In genomic region chrX:85343517-85343916, GRCm38 (mm10) we compare ENCODE assay signal across 9 mouse cellular contexts.
A peak's percentile ranks its signal among the peaks of the same experiment; 100 is the strongest.
DNase-seq lines count a peak whose midpoint lies in the region; ATAC-seq and TF ChIP-seq lines count a peak whose summit lies in the region.
"Had no signal": no experiment of that assay in that cellular context is flagged by ENCODE, and none has a peak within 500 bp of the region (broad histone marks: within the 10 kb centered on the region; RNA-seq: fewer than 3 reads in every experiment).

No protein-coding gene starts in this region.

- no peak overlapping the region for H3K27ac ChIP-seq in stomach, embryonic 14.5 days (ENCODE audit: low read length)
- no peak overlapping the region for H3K27ac ChIP-seq in stomach, postnatal 0 days (replicated peaks)
- H3K27ac ChIP-seq in kidney, embryonic 16.5 days (ENCODE audit: low read length) = no peak overlapping the region
- no peak overlapping the region for H3K27ac ChIP-seq in intestine, embryonic 15.5 days

- no peak for TF ChIP-seq EP300 in stomach, postnatal 0 days (optimal IDR thresholded peaks at IDR 0.05)

- H3K36me3 ChIP-seq in stomach, embryonic 14.5 days (ENCODE audit: control insufficient read depth, insufficient read depth, low read length) = no peaks in the 10 kb centered on the region
- no peaks in the 10 kb centered on the region for H3K36me3 ChIP-seq in stomach, postnatal 0 days (ENCODE audit: control insufficient read depth, insufficient read depth, low read length)
- H3K36me3 ChIP-seq in kidney, embryonic 16.5 days (ENCODE audit: insufficient read depth, low read length) = no peaks in the 10 kb centered on the region
- H3K36me3 ChIP-seq in intestine, embryonic 15.5 days = no peaks in the 10 kb centered on the region

- TF ChIP-seq CTCF in stomach, postnatal 0 days (IDR thresholded peaks at IDR 0.05; ENCODE audit: low read depth) = no peak

- WGBS in stomach, embryonic 14.5 days = 42% methylated on average over 3 of the region's 3 CpGs
- WGBS in stomach, postnatal 0 days = 38% methylated on average over 3 of the region's 3 CpGs
- WGBS in kidney, embryonic 16.5 days = 36% methylated on average over 3 of the region's 3 CpGs
- 50% methylated on average over 3 of the region's 3 CpGs for WGBS in intestine, embryonic 15.5 days

- H3K4me3 ChIP-seq in stomach, embryonic 14.5 days (ENCODE audit: low read depth, low read length) = no peak overlapping the region
- H3K4me3 ChIP-seq in stomach, postnatal 0 days (ENCODE audit: low read depth, low read length) = no peak overlapping the region
- no peak overlapping the region for H3K4me3 ChIP-seq in kidney, embryonic 16.5 days (ENCODE audit: low read length)
- H3K4me3 ChIP-seq in intestine, embryonic 15.5 days (replicated peaks) = no peak overlapping the region

- H3K9ac ChIP-seq in stomach, embryonic 14.5 days (replicated peaks; ENCODE audit: low read depth, low read length) = no peak overlapping the region
- no peak overlapping the region for H3K9ac ChIP-seq in stomach, postnatal 0 days (ENCODE audit: low read length)
- H3K9ac ChIP-seq in kidney, embryonic 16.5 days (replicated peaks; ENCODE audit: low read length) = no peak overlapping the region
- no peak overlapping the region for H3K9ac ChIP-seq in intestine, embryonic 15.5 days

- ATAC-seq in stomach, embryonic 14.5 days (ENCODE audit: insufficient number of reproducible peaks, insufficient read depth, low FRiP score, low read depth) = peak; percentile 33; the same call in 1 of the 2 replicates
- ATAC-seq in stomach, postnatal 0 days (ENCODE audit: low FRiP score, low TSS enrichment) = no peak
- peak; percentile 31; the same call in 1 of the 2 replicates for ATAC-seq in kidney, embryonic 16.5 days (ENCODE audit: low FRiP score, low TSS enrichment)
- no peak for ATAC-seq in intestine, embryonic 15.5 days
- ATAC-seq: Patski had no signal

- H3K9me3 ChIP-seq in stomach, embryonic 14.5 days (ENCODE audit: control insufficient read depth, low read depth, low read length) = no peaks in the 10 kb centered on the region
- no peaks in the 10 kb centered on the region for H3K9me3 ChIP-seq in stomach, postnatal 0 days (ENCODE audit: control insufficient read depth, low read length)
- H3K9me3 ChIP-seq in kidney, embryonic 16.5 days (ENCODE audit: low read length) = no peaks in the 10 kb centered on the region
- H3K9me3 ChIP-seq in intestine, embryonic 15.5 days = no peaks in the 10 kb centered on the region

- DNase-seq in stomach, postnatal 0 days (ENCODE audit: low spot score) = no peak
- DNase-seq in forelimb bud, embryonic 11.5 days (ENCODE audit: low read depth, low spot score) = peak; percentile 85
- DNase-seq in retina, embryonic 14.5 days (ENCODE audit: low spot score) = peak; percentile 61
- no peak for DNase-seq in left cerebral cortex, adult 9 months (ENCODE audit: low spot score in 2 of 2)
- DNase-seq in layer of hippocampus, adult 9-11 months = no peak

- H3K4me1 ChIP-seq in stomach, embryonic 14.5 days (ENCODE audit: control insufficient read depth, insufficient read depth, low read length) = no peaks in the 10 kb centered on the region
- no peaks in the 10 kb centered on the region for H3K4me1 ChIP-seq in stomach, postnatal 0 days (replicated peaks; ENCODE audit: control insufficient read depth, insufficient read depth)
- no peaks in the 10 kb centered on the region for H3K4me1 ChIP-seq in kidney, embryonic 16.5 days (ENCODE audit: insufficient read depth, low read length)
- H3K4me1 ChIP-seq in intestine, embryonic 15.5 days (replicated peaks) = no peaks in the 10 kb centered on the region

- H3K27me3 ChIP-seq in stomach, embryonic 14.5 days (ENCODE audit: control insufficient read depth, insufficient read depth, low read length) = no peaks in the 10 kb centered on the region
- H3K27me3 ChIP-seq in stomach, postnatal 0 days (ENCODE audit: control insufficient read depth, insufficient read depth, low read length) = no peaks in the 10 kb centered on the region
- H3K27me3 ChIP-seq in kidney, embryonic 16.5 days (ENCODE audit: insufficient read depth, low read length) = no peaks in the 10 kb centered on the region
- no peaks in the 10 kb centered on the region for H3K27me3 ChIP-seq in intestine, embryonic 15.5 days (replicated peaks)
- H3K27me3 ChIP-seq: Patski had no signal

- no peak overlapping the region for H3K4me2 ChIP-seq in stomach, embryonic 14.5 days (replicated peaks; ENCODE audit: low read depth, low read length)
- no peak overlapping the region for H3K4me2 ChIP-seq in stomach, postnatal 0 days (replicated peaks; ENCODE audit: low read depth)
- no peak overlapping the region for H3K4me2 ChIP-seq in kidney, embryonic 16.5 days (replicated peaks; ENCODE audit: low read depth, low read length)
- H3K4me2 ChIP-seq in intestine, embryonic 15.5 days (replicated peaks) = no peak overlapping the region

Comparison
In these comparisons a context has a peak if more than half of its experiments do, and no peak if none do; other contexts are left out.
1. ATAC-seq: peak in stomach, embryonic 14.5 days (single experiment) and kidney, embryonic 16.5 days (single experiment); none in stomach, postnatal 0 days (single experiment) and intestine, embryonic 15.5 days (single experiment).
2. DNase-seq: peak in forelimb bud, embryonic 11.5 days (single experiment) and retina, embryonic 14.5 days (single experiment); none in stomach, postnatal 0 days (single experiment), left cerebral cortex, adult 9 months (0 of 2) and layer of hippocampus, adult 9-11 months (single experiment).